Mouse (Mus musculus) liver, postnatal 0 days (tissue): Measurements from ENCODE around the gene Hoxb9.

ENCODE experiments used
- CTCF ChIP-seq: sonication (generic); IDR thresholded peaks from 2 replicates; pipeline ENCODE4 v1.5.1; 2016; ENCODE audit warnings: antibody characterized with exemption, low read depth
- EP300 ChIP-seq: IDR thresholded peaks from 2 replicates; pipeline ENCODE4 v1.6.1; 2016; ENCODE audit warnings: antibody characterized with exemption, low read depth, mild to moderate bottlenecking

- TF ChIP-seq EP300, result no peak
- TF ChIP-seq CTCF, result no peak
These were observed 22.2 kb downstream of the Hoxb9 start for GRCm38 (mm10) chr11:96293302-96293921.
